Mouse (Mus musculus) myocyte (in vitro differentiated cells): ENCODE results near the gene Cabp7.

Experiments used
- CEBPB ChIP-seq: IDR thresholded peaks from 2 replicates; pipeline ENCODE4 v1.6.1; 2011; ENCODE audit warnings: mild to moderate bottlenecking, moderate library complexity; ENCODE audit not compliant: poor library complexity, insufficient read depth, severe bottlenecking
- E2F4 ChIP-seq: IDR thresholded peaks from one replicate; pipeline ENCODE4 v1.6.1; 2011; ENCODE audit warnings: mild to moderate bottlenecking, control low read depth, moderate library complexity; ENCODE audit not compliant: insufficient read depth
- MAX ChIP-seq: IDR thresholded peaks from one replicate; pipeline ENCODE4 v1.6.1; 2011; ENCODE audit warnings: low read depth, mild to moderate bottlenecking, control low read depth
- MYOD1 ChIP-seq, 3 experiments: IDR thresholded peaks; one replicate each; pipeline ENCODE4 v1.6.1; 2011; ENCODE audit warnings: control low read depth in 2 of 3, low read depth in 2 of 3, mild to moderate bottlenecking in 2 of 3, moderate library complexity in 1 of 3; ENCODE audit not compliant: insufficient read length in 2 of 3, control insufficient read depth in 1 of 3
- MYOG ChIP-seq, 3 experiments: IDR thresholded peaks; one replicate each; pipeline ENCODE4 v1.6.1; 2011; ENCODE audit warnings: control low read depth in 2 of 3, low read depth in 2 of 3, mild to moderate bottlenecking in 2 of 3; ENCODE audit not compliant: insufficient read length in 2 of 3, control insufficient read depth in 1 of 3, insufficient read depth in 1 of 3
- POLR2A ChIP-seq: IDR thresholded peaks from one replicate; pipeline ENCODE4 v1.6.1; 2011; ENCODE audit warnings: low read depth, mild to moderate bottlenecking, control low read depth, moderate library complexity; ENCODE audit not compliant: insufficient read length
- POLR2AphosphoS2 ChIP-seq: IDR thresholded peaks from one replicate; pipeline ENCODE4 v1.6.1; 2011; ENCODE audit warnings: low read depth, control low read depth; ENCODE audit not compliant: insufficient read length
- SRF ChIP-seq: IDR thresholded peaks from one replicate; pipeline ENCODE4 v1.6.1; 2011; ENCODE audit warnings: low read depth; ENCODE audit not compliant: control insufficient read depth, insufficient read length
- TCF12 ChIP-seq: IDR thresholded peaks from one replicate; pipeline ENCODE4 v1.6.1; 2011; ENCODE audit warnings: mild to moderate bottlenecking, control low read depth; ENCODE audit not compliant: poor library complexity, insufficient read depth, severe bottlenecking
- USF1 ChIP-seq: IDR thresholded peaks from one replicate; pipeline ENCODE4 v1.6.1; 2011; ENCODE audit warnings: low read depth, mild to moderate bottlenecking, control low read depth, moderate library complexity

- TF ChIP-seq POLR2A = no peak
- no peak for TF ChIP-seq TCF12
- TF ChIP-seq POLR2AphosphoS2 = no peak
- no peak for TF ChIP-seq USF1
- no peak for TF ChIP-seq MAX
- TF ChIP-seq MYOD1 (IDR thresholded peaks at IDR 0.05; ENCODE audit: control insufficient read depth in 1 of 3, insufficient read length in 2 of 3, low read depth in 2 of 3) = no peak
- TF ChIP-seq MYOG (IDR thresholded peaks at IDR 0.05; ENCODE audit: control insufficient read depth in 1 of 3, insufficient read depth in 1 of 3, insufficient read length in 2 of 3, low read depth in 2 of 3) = no peak
- no peak for TF ChIP-seq CEBPB
- no peak for TF ChIP-seq SRF
- no peak for TF ChIP-seq E2F4
Observed at GRCm38 (mm10) chr11:4715596-4715995, 31.0 kb downstream of the Cabp7 start.
